Mouse (Mus musculus) CD8-positive naive resting alpha-beta T cell, adult 2 months (primary cell): ENCODE data around the gene Naa16.
A peak's percentile ranks its signal among the peaks of the same experiment; 100 is the strongest.

Experiments used
- DNase-seq, 2 experiments: peaks; one replicate each; pipeline ENCODE4 v3.0.0; 2022; ENCODE audit warnings: low read depth in 2 of 2, low spot score in 2 of 2

The Naa16 gene

DNA sequence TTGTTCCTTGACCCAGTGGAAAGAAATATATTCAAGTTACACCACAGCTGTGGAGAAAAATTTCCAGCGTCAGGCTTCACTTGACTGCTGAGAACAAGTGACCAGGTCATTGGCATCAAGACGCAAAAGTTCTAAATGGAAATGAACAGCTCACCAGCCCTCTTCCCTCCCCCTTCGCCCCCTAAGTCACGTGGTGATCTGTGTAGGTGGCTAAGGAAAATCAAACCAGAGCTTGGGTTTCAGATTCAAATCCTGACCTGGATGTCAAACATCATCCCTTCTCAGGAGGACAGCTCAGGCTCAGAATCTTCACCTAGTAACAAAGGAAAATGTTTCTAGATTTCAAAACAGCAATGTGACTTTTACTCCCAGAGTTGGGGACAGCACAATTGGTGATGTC lies 91.3 kb downstream of the Naa16 start:
- no peak for DNase-seq

DNA sequence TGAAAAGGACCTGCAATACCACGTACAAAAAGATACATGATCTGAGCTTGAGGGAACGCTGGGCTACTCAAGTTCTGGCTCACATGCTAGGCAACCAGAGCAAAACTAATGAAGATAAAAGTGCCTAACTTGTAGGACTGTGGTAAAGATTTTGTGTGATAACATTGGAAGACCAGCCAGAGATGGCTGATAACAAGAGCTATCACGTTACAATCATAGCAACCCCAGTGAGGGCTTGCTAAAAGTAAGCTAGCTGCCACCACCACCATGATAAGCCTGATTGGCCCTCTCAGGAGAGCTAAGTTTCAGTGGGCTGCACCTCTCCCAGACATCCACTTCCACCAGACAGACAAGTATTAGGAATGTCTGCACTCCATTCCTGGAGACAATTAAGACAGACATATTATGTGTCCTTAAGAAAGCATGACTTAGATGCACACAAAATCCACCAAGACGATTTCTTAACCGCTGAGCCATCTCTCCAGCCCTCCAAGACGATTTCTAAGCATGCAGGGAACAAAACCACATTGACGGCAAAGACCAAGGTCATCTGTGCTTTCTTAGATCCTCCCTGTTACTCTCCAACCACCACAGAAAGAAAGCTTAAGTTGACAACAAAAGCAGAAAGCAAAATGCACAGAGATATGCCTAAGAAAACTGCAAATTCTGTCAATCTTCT lies 92.1 kb downstream of the Naa16 start:
- no peak for DNase-seq

- no peak for DNase-seq
Observed at GRCm38 (mm10) chr14:79296836-79297235, 93.7 kb downstream of the Naa16 start.

DNA sequence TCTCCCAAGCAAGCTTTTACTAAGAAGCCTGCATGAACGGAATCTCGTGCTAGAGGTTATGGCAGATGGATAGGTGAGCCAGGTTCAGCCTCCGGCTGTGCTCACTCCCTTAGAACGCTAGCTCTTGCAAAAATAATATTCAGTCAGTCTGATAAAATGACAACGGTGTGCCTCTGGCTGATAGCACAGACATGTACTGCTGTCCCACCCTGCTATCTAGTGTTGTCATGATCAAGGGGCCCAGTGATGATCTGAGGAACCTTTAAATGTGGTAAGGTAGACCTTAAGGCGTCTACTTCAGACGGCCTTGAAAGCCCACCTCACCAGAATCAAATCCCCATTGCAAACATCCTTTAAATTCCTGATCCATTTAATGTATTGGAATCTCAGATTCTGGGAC lies 94.4 kb downstream of the Naa16 start:
- DNase-seq: no peak

GRCm38 (mm10) chr14:79295579-79295978 lies 95.0 kb downstream of the Naa16 start:
- no peak for DNase-seq

DNA sequence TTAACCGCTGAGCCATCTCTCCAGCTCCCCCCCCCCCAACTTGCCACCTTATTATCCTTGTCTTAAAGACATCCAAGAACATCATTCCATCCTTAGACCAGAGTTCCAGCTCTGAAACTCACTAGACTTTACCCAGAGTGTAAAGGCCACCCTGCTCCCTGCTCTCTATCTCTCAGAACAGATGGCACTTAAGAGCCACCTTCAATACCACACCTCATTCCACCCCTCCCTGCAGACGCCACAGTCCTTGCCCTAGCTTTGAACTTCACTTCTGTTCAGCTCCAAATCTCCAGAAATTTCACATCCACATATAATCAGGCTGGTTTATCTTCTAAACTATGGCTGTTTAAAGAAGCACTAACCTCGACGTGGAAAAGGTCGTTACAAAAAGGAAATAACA lies 95.6 kb downstream of the Naa16 start:
- no peak for DNase-seq

GRCm38 (mm10) chr14:79294051-79294814 lies 96.3 kb downstream of the Naa16 start:
- DNase-seq: no peak

- peak; percentile 76 to 78 for DNase-seq
Observed at GRCm38 (mm10) chr14:79293119-79293780, 97.3 kb downstream of the Naa16 start.

GRCm38 (mm10) chr14:79291629-79292028 lies 98.9 kb downstream of the Naa16 start:
- DNase-seq: no peak

GRCm38 (mm10) chr14:79290683-79291425 lies 99.7 kb downstream of the Naa16 start:
- no peak for DNase-seq

DNA sequence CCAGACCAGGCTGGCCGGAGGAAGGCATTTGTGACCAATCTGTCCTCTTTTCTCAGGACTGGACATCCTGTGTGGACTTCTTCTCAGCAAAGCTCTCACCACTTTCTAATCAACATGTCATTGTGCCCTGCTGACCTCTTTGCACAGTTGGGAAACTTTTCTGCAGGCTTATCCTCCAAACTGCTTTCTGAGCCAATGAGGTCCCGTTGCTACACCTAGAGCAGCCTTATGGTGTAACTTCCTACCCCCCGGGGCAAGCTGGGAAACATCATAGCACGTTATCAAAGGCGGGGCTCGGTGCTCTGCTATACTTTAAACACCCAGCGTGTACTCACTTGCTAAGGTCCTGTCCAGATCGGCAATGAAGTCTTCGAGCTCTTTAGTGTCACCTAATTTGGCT lies 100.7 kb downstream of the Naa16 start:
- DNase-seq: no peak

GRCm38 (mm10) chr14:79288280-79288679 lies 102.3 kb downstream of the Naa16 start:
- peak; percentile 65 to 70 for DNase-seq

DNA sequence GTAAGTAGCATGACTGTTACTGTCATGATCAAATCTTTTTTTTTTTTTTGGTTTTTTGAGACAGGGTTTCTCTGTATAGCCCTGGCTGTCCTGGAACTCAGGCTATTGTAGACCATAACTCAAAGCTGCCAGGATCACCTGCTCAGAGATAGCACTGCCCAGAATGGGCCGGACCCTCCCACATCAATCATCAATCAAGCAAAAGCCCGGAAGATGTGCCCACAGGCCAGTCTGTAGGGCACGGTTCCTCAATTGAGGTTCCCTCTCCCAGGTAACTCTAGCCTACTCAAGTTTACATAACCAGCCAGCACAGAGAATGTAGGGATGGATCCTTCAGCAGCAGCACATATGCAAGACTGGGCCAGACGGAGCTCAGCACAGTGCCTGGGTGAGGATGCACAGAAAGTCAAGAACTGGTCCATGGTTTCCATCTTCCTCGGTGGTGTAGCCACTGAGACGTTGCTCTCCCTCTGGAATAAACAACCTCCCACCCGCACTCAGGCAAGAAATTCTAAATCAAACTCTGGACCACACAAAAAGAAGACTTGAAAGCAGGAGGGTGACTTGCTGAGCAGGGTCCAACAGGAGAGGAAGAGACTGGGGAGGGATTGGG lies 103.2 kb downstream of the Naa16 start:
- no peak for DNase-seq

DNA sequence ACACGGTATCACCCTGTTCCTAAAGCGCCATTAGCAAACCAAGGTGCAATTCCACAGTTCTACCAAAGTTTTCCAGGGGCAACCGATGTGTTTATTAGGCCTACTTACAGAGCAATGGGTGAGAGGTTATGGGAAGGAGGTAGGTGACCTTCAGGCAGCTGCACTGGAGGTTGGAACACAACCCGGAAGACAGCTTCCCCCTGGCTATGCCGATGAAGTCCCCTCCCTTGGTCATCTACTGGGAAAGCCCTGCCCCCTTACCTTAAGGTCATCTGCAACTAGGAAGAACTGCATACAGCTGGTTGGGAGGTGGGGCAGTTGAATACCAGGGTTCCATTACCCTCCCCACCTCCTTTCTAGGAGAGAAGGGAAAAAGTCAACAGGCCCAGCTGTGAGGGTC lies 105.0 kb downstream of the Naa16 start:
- no peak for DNase-seq

- DNase-seq: no peak
Observed at GRCm38 (mm10) chr14:79284616-79285015, 106.0 kb downstream of the Naa16 start.

DNA sequence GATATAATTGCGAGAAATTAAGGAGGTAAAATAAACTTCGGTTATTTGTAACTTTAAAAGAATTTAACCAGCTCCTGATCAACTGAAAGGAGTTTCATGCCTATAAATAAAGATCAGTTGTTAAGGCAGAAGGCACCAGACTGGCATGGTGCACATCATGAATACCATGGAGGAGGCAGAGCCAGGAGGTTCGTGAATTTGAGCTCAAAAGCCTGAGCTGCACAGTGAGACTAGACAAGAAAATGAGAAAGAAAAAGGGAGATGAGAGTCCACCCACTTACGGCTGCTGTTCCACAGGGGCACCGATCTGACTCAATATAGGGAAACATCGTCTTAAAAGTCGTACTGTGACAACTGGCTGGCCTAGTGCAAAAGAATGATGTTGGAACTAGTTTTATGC lies 106.6 kb downstream of the Naa16 start:
- no peak for DNase-seq

DNA sequence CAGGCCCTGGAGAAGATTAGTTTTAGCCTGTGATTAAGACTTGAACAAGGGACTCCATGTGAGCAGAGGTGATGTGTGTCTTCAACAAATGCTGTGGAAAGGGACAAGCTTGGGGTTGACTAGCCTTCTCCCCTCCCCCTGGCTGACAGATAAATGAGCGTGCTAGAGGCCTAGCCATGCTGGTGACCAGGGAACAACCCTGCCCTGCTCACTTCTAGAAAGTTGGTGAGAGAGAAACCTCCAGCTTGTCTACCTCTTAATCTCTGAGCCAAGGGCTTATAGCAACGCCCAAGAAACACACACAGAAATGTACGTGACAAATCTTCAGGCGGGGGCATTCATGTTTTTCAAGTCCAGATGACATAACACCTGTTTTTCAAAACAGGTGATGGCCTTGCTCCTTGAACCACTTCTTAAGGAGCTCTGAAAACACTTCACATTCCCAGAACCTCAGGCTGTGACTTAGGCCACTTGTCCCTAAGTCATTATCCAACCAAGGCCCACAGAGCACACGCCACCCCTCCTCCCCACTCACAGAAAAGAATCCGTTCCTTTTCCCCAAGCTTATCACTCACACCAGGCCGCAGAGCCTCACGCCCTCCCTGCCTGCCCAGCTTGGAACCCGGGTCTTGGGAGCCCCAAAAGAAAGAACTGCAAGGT lies 108.6 kb downstream of the Naa16 start:
- no peak for DNase-seq

DNA sequence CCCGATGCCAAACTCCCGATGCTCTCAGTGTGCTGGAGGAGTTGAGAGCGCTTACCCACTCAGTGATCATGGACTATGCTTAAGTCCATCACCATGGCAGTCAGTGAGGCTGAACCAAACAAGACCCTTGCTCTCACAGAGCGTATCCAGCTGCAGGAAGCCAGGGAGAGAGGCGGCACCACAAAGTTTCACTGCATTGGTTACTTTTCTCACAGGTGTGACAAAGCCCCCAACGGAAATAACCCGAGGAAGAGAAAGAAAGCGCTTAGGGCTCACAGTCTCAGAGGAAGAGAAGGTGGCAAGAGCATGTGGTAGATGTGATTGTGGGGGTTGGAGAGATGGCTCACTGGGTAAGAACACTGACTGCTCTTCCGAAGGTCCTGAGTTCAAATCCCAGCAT lies 110.1 kb downstream of the Naa16 start:
- DNase-seq: peak in 1 of 2 experiments; percentile 54

DNA sequence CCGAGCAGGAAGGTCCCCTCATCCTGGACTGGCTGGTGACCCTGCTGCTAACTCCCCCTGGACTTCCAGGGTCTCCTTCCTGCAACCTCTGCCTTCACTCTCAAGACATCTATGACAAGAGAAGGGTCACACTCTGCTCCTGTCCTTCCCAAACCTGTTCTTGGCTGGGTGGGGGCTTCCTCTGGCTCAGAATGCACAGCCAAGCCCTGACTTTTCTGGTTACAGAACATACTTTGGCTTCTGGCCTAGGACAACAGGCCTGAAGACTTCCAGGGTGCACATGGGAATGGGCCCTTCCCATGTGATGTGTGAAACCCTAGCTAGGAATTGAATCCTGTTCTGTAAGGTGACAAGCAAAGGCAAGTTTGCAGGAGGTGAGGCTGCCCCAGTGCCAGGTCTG lies 111.1 kb downstream of the Naa16 start:
- DNase-seq: no peak

GRCm38 (mm10) chr14:79278927-79279326 lies 111.7 kb downstream of the Naa16 start:
- no peak for DNase-seq

DNA sequence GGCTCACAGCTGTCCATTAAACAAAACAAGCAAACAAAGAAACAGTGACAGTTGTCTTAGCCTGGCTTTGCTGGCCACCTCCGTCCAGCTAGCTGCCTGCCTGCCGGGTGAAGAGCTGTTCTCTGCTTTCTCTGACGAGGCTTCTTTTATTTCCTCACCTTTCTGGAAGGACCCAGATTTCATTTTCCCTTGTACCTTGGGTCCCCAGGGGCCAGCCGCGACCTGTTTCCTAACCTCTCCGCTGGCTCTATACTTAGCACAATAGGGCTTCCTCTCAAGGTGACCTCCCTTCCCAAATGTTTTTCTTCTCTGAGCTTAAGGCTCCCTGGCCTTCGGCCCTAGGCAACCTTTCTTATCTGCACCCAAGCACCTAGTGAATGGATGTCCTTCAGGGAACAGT lies 112.7 kb downstream of the Naa16 start:
- DNase-seq: no peak
